Mouse (Mus musculus) forebrain, postnatal 0 days (tissue): Measurements from ENCODE around the gene Gm10073. TPM values are rescaled to one million over a fixed set of nuclear protein-coding genes. Genes with fewer than 3 reads are reported as not detected.

ENCODE experiments used
- ATAC-seq: fragments of 200-750 bp; cut with Nextera tagmentation; 2 replicates; pipeline ENCODE4 v1.8.0; 2017; ENCODE audit warnings: mild to moderate bottlenecking, moderate library complexity
- DNase-seq: peaks from one replicate; pipeline ENCODE4 v3.0.0-alpha.2; 2015
- H3K27ac ChIP-seq: fragments of 300-500 bp; sonication (generic); 2 replicates; pipeline ENCODE4 v1.5.1; 2014; ENCODE audit warnings: low read depth, mild to moderate bottlenecking, antibody characterized with exemption, low read length, moderate library complexity, mixed read lengths
- H3K27me3 ChIP-seq: fragments of 300-500 bp; sonication (generic); 2 replicates; pipeline ENCODE4 v1.6.1; 2014; ENCODE audit warnings: mild to moderate bottlenecking, low read length, mixed read lengths; ENCODE audit not compliant: insufficient read depth
- H3K36me3 ChIP-seq: fragments of 300-500 bp; sonication (generic); 2 replicates; pipeline ENCODE4 v1.6.1; 2014; ENCODE audit warnings: mild to moderate bottlenecking, moderate library complexity; ENCODE audit not compliant: insufficient read depth
- H3K4me1 ChIP-seq: fragments of 300-500 bp; sonication (generic); 2 replicates; pipeline ENCODE4 v1.6.1; 2014; ENCODE audit warnings: antibody characterized with exemption; ENCODE audit not compliant: insufficient read depth
- H3K4me2 ChIP-seq: fragments of 300-500 bp; sonication (generic); 2 replicates; pipeline ENCODE4 v1.6.1; 2014; ENCODE audit warnings: low read depth, mild to moderate bottlenecking, moderate library complexity
- H3K4me3 ChIP-seq: fragments of 300-500 bp; sonication (generic); 2 replicates; pipeline ENCODE4 v1.5.1; 2014; ENCODE audit warnings: low read depth, low read length, mixed read lengths
- H3K9ac ChIP-seq: fragments of 300-500 bp; sonication (generic); 2 replicates; pipeline ENCODE4 v1.6.1; 2014; ENCODE audit warnings: mild to moderate bottlenecking
- H3K9me3 ChIP-seq: fragments of 300-500 bp; sonication (generic); 2 replicates; pipeline ENCODE4 v1.6.1; 2016; ENCODE audit warnings: low read length
- CTCF ChIP-seq: sonication (generic); IDR thresholded peaks from 2 replicates; pipeline ENCODE4 v1.5.1; 2016; ENCODE audit warnings: antibody characterized with exemption, control low read depth, low read depth
- WGBS: fragments of 180-500 bp; shearing (Covaris S2); extraction: QIAGEN DNeasy Blood & Tissue Kit; methylation state at CpG from one replicate; pipeline ENCODE4 v1.1.7; 2014; 5-methylcytosine and 5-hydroxymethylcytosine counted together
- polyA plus RNA-seq: library from polyadenylated mRNA; unstranded; fragments of >200 nt; fragmentation: Nextera tagmentation; extraction: Ambion mirVana; gene quantifications from 2 replicates; pipeline ENCODE4 v1.2.1, GENCODE M21; 2015
- total RNA-seq: library from RNA; depleted of rRNA; stranded (reverse); fragments of >200 nt; gene quantifications from 2 replicates; pipeline ENCODE4 v1.2.3, GENCODE M21; 2014

Gene Gm10073
- total and polyA plus RNA-seq, 2 experiments from 2014 or later: 5.1 to 41.5 TPM

DNA sequence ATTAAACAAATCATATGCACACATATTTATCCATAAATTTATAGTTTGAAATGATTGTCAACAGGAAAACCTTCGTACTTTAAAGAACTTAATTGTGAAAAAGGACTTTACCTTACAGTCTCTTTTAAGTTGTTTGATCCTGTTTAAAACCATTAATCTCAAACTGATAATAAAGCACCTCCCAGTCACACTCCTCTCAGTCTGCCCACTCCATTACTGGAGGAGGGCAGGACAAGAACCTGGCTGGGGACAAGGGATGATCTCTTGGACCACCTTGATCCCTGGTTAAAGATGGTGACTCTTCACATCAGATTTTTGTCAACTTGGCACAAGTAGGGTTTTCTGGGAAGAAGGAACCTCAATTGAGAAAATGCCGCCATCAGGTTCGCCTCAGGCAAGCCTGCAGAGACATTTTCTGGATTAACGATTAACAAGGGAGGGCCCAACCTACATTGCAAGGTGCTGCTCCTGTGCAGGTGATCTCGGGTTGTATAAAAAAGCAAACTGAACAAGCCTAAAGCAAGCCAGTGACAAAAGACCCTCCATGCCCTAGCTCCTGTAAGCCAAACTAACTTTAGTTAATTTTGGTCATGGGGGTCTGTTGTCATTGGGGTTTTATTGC lies 1.6 kb downstream of the Gm10073 start:
- WGBS: 83% methylated on average over 5 of the region's 5 CpGs
- H3K27ac ChIP-seq: no peak overlapping the region
- no peak for ATAC-seq
- H3K4me2 ChIP-seq: no peak overlapping the region
- H3K36me3 ChIP-seq: no peaks in the 10 kb centered on the region
- no peaks in the 10 kb centered on the region for H3K4me1 ChIP-seq
- DNase-seq: no peak
- H3K9me3 ChIP-seq: no peaks in the 10 kb centered on the region
- H3K27me3 ChIP-seq: no peaks in the 10 kb centered on the region
- no peak overlapping the region for H3K4me3 ChIP-seq
- H3K9ac ChIP-seq: no peak overlapping the region
- no peak for TF ChIP-seq CTCF

DNA sequence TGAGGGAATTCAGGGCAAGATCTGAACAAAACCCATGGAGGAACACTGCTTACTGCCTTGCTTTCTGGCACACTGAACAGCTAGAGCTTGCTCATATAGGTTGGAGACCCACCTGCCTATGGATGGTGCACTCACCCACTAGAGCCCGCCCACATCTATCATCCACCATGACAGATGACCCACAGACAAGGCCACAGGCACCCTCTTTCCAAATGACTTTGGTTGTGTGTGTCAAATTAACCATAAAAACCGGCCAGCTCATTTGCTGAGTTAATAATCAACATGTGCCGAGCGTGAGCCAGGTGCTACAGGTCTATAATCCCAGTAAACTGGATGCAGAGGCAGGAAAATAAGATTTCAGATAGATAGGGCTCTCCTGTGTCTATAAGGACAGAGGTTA lies 2.9 kb downstream of the Gm10073 start:
- 84% methylated on average over 4 of the region's 4 CpGs for WGBS
- H3K27ac ChIP-seq: no peak overlapping the region
- no peaks in the 10 kb centered on the region for H3K27me3 ChIP-seq
- H3K9ac ChIP-seq: no peak overlapping the region
- H3K4me1 ChIP-seq: no peaks in the 10 kb centered on the region
- ATAC-seq: no peak
- H3K36me3 ChIP-seq: no peaks in the 10 kb centered on the region
- no peaks in the 10 kb centered on the region for H3K9me3 ChIP-seq
- H3K4me3 ChIP-seq: no peak overlapping the region
- TF ChIP-seq CTCF: no peak
- no peak for DNase-seq
- no peak overlapping the region for H3K4me2 ChIP-seq

DNA sequence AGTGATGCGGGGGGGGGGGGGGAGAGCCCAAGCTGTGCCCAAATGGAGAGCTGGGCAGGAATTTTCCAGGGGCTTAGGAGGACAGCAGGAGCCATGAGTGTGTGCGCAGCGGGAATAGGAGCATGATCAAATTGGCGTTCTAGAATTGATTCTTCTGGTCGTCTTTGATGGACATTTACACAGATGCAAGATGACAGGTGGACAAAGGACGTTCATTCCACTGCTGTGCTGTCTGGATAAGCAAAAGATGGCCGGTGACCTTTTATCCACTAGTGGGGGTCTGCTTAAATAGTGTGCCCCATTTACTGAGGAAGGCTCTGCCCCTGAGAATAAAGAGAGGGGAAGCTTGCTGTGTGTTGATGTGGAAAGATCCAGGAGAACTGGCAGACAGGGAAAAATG lies 4.3 kb downstream of the Gm10073 start:
- no peak overlapping the region for H3K4me2 ChIP-seq
- ATAC-seq (no peak), DNase-seq (no peak)
- H3K4me1 ChIP-seq: no peaks in the 10 kb centered on the region
- 38% methylated on average over 6 of the region's 7 CpGs for WGBS
- no peaks in the 10 kb centered on the region for H3K27me3 ChIP-seq
- TF ChIP-seq CTCF: no peak
- no peaks in the 10 kb centered on the region for H3K36me3 ChIP-seq
- no peaks in the 10 kb centered on the region for H3K9me3 ChIP-seq
- no peak overlapping the region for H3K27ac ChIP-seq
- no peak overlapping the region for H3K9ac ChIP-seq
- no peak overlapping the region for H3K4me3 ChIP-seq

DNA sequence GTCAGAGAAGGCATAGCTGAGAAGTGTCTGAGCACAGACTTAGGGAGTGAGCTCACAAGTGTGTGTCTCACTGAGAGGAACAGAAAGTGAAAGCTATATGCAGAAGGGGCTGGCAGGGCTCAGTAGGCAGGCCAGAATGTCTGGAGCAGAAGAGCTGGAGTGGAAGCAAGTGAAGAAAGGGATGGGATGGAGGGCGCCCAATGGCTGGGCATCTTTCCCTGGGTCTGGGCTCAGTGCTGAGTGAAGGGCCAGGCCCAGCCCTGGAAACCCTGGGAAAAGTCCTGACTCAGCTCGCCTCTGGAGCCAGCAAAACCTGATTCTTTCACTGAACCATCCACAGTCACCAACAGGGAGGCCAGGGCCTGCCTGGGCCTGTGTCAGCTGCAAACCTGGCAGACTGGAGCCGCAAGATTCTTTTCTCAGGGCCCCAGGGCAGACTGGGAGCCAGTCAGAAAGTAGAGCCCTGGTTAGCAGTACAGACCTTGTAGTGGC lies 9.5 kb downstream of the Gm10073 start:
- no peak overlapping the region for H3K27ac ChIP-seq
- TF ChIP-seq CTCF: no peak
- ATAC-seq: no peak
- WGBS: 83% methylated on average over 3 of the region's 3 CpGs
- H3K4me1 ChIP-seq: no peaks in the 10 kb centered on the region
- no peaks in the 10 kb centered on the region for H3K27me3 ChIP-seq
- no peaks in the 10 kb centered on the region for H3K36me3 ChIP-seq
- no peak overlapping the region for H3K4me3 ChIP-seq
- DNase-seq: no peak
- no peaks in the 10 kb centered on the region for H3K9me3 ChIP-seq
- H3K4me2 ChIP-seq: no peak overlapping the region
- H3K9ac ChIP-seq: no peak overlapping the region

DNA sequence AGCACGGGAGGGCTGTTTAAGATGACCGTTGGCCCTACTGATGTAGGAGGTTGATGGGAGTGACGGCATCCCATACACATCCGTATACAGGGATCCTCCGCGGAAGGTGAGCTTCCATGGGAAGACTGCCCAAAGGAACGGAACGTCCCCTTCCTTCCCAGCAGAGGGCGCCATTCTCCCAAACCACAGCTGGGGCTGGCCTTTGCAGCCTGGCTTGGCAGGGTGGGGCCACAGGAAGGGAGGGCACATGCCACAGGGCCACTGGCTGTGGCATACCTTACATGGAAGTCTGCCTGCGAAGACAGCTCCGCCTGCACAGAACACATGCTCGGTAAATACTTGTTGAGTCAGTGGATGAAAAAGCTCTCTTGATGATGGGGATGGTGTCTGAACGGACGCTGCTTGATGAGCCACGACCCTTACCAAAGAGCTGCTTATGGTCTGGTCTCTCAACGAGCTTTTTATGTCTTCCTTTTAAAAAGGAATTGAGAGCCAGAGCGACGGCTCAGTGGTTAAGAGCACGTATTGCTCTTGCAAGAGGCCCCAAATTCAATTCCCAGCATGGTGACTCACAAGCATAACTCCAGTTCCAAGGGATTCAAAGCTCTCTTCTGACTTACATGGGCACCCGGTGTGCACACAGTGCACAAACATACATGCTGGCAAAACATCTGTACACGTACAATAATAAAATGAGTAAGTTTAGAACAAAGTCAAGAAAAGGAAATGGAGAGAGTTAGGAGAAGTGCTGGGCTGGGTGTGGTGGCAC lies 12.0 kb downstream of the Gm10073 start:
- Histone ChIP-seq H3K4me3 (no peak overlapping the region), H3K9me3 (peaks cover 9% of the 10 kb centered on the region; the same call in 1 of the 2 replicates), H3K27me3 (no peaks in the 10 kb centered on the region), H3K9ac (no peak overlapping the region), H3K27ac (no peak overlapping the region), H3K36me3 (no peaks in the 10 kb centered on the region), H3K4me1 (no peaks in the 10 kb centered on the region), H3K4me2 (no peak overlapping the region)
- ATAC-seq: no peak
- 32% methylated on average over 21 of the region's 21 CpGs for WGBS
- peak; percentile 67 for TF ChIP-seq CTCF
- peak; percentile 16 for DNase-seq

DNA sequence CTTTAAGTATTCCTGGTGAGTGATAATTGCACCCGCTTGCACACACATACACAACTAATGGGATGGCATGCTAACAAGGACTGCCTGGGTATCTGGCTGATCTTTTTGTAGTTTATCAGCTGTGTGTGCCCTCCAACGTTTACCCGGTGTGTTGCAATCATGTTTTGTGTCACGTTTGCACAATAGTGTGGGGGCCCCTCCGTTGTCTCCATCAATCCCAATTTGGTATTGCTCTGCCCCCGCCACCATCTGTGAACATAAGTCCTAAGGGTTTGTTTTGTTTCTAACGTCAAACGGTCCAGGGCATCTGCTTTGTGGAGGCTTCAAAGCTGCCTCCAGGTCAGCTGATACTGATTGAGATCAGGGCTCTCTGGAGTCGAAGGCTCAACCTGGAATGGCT lies 13.4 kb downstream of the Gm10073 start:
- Histone ChIP-seq H3K27ac (no peak overlapping the region), H3K27me3 (no peaks in the 10 kb centered on the region), H3K9me3 (peaks cover 9% of the 10 kb centered on the region; the same call in 1 of the 2 replicates), H3K4me2 (no peak overlapping the region), H3K4me3 (no peak overlapping the region), H3K9ac (no peak overlapping the region), H3K36me3 (no peaks in the 10 kb centered on the region), H3K4me1 (no peaks in the 10 kb centered on the region)
- TF ChIP-seq CTCF: no peak
- WGBS: 74% methylated on average over 9 of the region's 9 CpGs
- ATAC-seq (no peak), DNase-seq (no peak)

DNA sequence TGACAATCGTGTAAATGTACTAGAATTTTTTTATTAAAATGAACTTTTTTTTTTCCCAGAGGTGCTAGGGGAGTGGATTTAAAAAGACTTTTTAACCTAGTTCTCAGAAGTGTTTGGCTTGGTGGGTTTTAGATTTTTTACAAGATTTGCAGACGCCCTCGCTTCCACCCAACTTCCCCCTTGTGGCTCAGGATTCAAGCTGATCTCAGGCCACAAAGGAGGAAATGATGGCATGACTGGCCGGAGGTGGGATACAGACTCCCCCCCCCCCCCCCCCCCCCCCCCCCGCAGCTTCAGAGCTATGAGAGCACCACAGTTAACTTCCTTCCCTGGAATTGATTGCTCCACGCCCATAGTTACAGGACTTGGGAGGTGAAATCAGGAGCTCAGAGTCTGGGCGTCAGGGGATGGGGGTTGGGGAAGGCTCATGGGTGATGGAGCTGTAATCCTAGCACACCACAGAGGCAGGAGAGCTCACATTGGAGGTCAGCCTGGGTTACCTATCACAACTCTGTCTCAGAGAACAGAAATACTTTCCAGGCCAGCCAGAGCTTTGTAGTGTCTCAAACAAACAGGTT lies 17.1 kb downstream of the Gm10073 start:
- no peaks in the 10 kb centered on the region for H3K4me1 ChIP-seq
- no peak for ATAC-seq
- H3K9me3 ChIP-seq: peaks cover 9% of the 10 kb centered on the region; the same call in 1 of the 2 replicates
- no peak overlapping the region for H3K4me3 ChIP-seq
- no peak for TF ChIP-seq CTCF
- H3K36me3 ChIP-seq: no peaks in the 10 kb centered on the region
- DNase-seq: no peak
- H3K4me2 ChIP-seq: no peak overlapping the region
- no peaks in the 10 kb centered on the region for H3K27me3 ChIP-seq
- H3K27ac ChIP-seq: no peak overlapping the region
- 82% methylated on average over 6 of the region's 7 CpGs for WGBS
- no peak overlapping the region for H3K9ac ChIP-seq
